In genomic region chr9:27070895-27071294, GRCm38 (mm10) we compare ENCODE assay signal across 25 mouse cellular contexts. TPM values are rescaled to one million over a fixed set of nuclear protein-coding genes. Genes with fewer than 3 reads are reported as not detected.
DNase-seq lines count a peak whose midpoint lies in the region; ATAC-seq lines count a peak whose summit lies in the region.
"Had no signal": no experiment of that assay in that cellular context is flagged by ENCODE, and none has a peak within 500 bp of the region (broad histone marks: within the 10 kb centered on the region; RNA-seq: fewer than 3 reads in every experiment).

No protein-coding gene starts in this region.

- no peaks in the 10 kb centered on the region for H3K9me3 ChIP-seq in heart, embryonic 11.5 days (replicated peaks; ENCODE audit: control insufficient read depth, low read length)
- no peaks in the 10 kb centered on the region for H3K9me3 ChIP-seq in embryonic facial prominence, embryonic 10.5 days
- H3K9me3 ChIP-seq in intestine, embryonic 16.5 days (ENCODE audit: control insufficient read depth, low read length) = no peaks in the 10 kb centered on the region
- H3K9me3 ChIP-seq: embryonic facial prominence, embryonic 13.5 days; embryonic facial prominence, embryonic 15.5 days; forebrain, embryonic 10.5 days; forebrain, embryonic 12.5 days; G1E had no signal

- no peak for ATAC-seq in heart, embryonic 11.5 days (replicated peaks; ENCODE audit: insufficient number of reproducible peaks, low FRiP score, low TSS enrichment)
- peak; percentile 57 for ATAC-seq in CD4-positive, CD25-positive, alpha-beta regulatory T cell, adult 4 months
- ATAC-seq in inflammation-experienced regulatory T-cells, adult 6 months = peak; percentile 35
- ATAC-seq in intestine, embryonic 16.5 days = no peak
- ATAC-seq: activated CD4-positive, CD25-positive, alpha-beta regulatory T cell, adult 4 months; forebrain, embryonic 14.5 days; forebrain, embryonic 16.5 days; Patski had no signal

- peak; percentile 73 for DNase-seq in heart, adult 11 months
- no peak for DNase-seq in embryonic facial prominence, embryonic 10.5 days (ENCODE audit: low spot score)
- DNase-seq: adrenal gland, adult 8-10 months; adrenal gland, postnatal 14 days; adrenal gland, postnatal 36 days; B cell, adult 2 months; cerebellum, adult 11-12 months; cerebellum, adult 2 months; cerebellum, adult 9-10 months; cerebellum, postnatal 10 days; cerebellum, postnatal 25 days had no signal

- H3K4me1 ChIP-seq in heart, embryonic 11.5 days (ENCODE audit: control insufficient read depth, insufficient read depth, low read length) = 0 out of 2 replicates have a peak, but pooled peaks cover 2% of the 10 kb centered on the region
- H3K4me1 ChIP-seq in embryonic facial prominence, embryonic 10.5 days = no peaks in the 10 kb centered on the region
- no peaks in the 10 kb centered on the region for H3K4me1 ChIP-seq in intestine, embryonic 16.5 days (ENCODE audit: control insufficient read depth, insufficient read depth, low read length)
- H3K4me1 ChIP-seq: embryonic facial prominence, embryonic 13.5 days; embryonic facial prominence, embryonic 15.5 days; forebrain, embryonic 10.5 days; forebrain, embryonic 12.5 days had no signal

- no peak overlapping the region for H3K9ac ChIP-seq in heart, embryonic 11.5 days (ENCODE audit: low read depth, low read length)
- no peak overlapping the region for H3K9ac ChIP-seq in intestine, embryonic 16.5 days (ENCODE audit: low read depth, low read length)
- H3K9ac ChIP-seq: embryonic facial prominence, embryonic 13.5 days; embryonic facial prominence, embryonic 15.5 days; forebrain, embryonic 12.5 days had no signal

- H3K27me3 ChIP-seq in heart, embryonic 11.5 days (ENCODE audit: control insufficient read depth, insufficient read depth, low read length) = no peaks in the 10 kb centered on the region
- H3K27me3 ChIP-seq in embryonic facial prominence, embryonic 10.5 days (replicated peaks; ENCODE audit: low read depth, poor library complexity, severe bottlenecking) = no peaks in the 10 kb centered on the region
- no peaks in the 10 kb centered on the region for H3K27me3 ChIP-seq in intestine, embryonic 16.5 days (replicated peaks; ENCODE audit: control insufficient read depth, insufficient read depth, low read length)
- H3K27me3 ChIP-seq: embryonic facial prominence, embryonic 13.5 days; embryonic facial prominence, embryonic 15.5 days; forebrain, embryonic 12.5 days; Patski had no signal

- 87% methylated on average over 4 of the region's 4 CpGs for WGBS in heart, embryonic 11.5 days (ENCODE audit: insufficient replicate concordance)
- 95% methylated on average over 4 of the region's 4 CpGs for WGBS in embryonic facial prominence, embryonic 10.5 days
- 78% methylated on average over 4 of the region's 4 CpGs for WGBS in intestine, embryonic 16.5 days

- no peak overlapping the region for H3K27ac ChIP-seq in heart, embryonic 11.5 days (ENCODE audit: low read depth, low read length)
- no peak overlapping the region for H3K27ac ChIP-seq in embryonic facial prominence, embryonic 10.5 days (replicated peaks)
- no peak overlapping the region for H3K27ac ChIP-seq in intestine, embryonic 16.5 days (ENCODE audit: low read length)
- H3K27ac ChIP-seq: embryonic facial prominence, embryonic 13.5 days; embryonic facial prominence, embryonic 15.5 days; forebrain, embryonic 10.5 days; forebrain, embryonic 12.5 days had no signal

- no peak overlapping the region for H3K4me2 ChIP-seq in heart, embryonic 11.5 days
- H3K4me2 ChIP-seq in intestine, embryonic 16.5 days (ENCODE audit: low read depth, low read length) = no peak overlapping the region
- H3K4me2 ChIP-seq: embryonic facial prominence, embryonic 13.5 days; embryonic facial prominence, embryonic 15.5 days; forebrain, embryonic 12.5 days had no signal

- H3K36me3 ChIP-seq in heart, embryonic 11.5 days (ENCODE audit: control insufficient read depth, insufficient read depth, low read length) = peaks cover 38% of the 10 kb centered on the region
- H3K36me3 ChIP-seq in embryonic facial prominence, embryonic 10.5 days (replicated peaks) = peaks cover 100% of the 10 kb centered on the region
- H3K36me3 ChIP-seq in intestine, embryonic 16.5 days (ENCODE audit: control insufficient read depth, insufficient read depth, low read length) = peaks cover 16% of the 10 kb centered on the region

- H3K4me3 ChIP-seq in heart, embryonic 11.5 days (ENCODE audit: low read depth, low read length) = no peak overlapping the region
- no peak overlapping the region for H3K4me3 ChIP-seq in embryonic facial prominence, embryonic 10.5 days
- H3K4me3 ChIP-seq in intestine, embryonic 16.5 days (ENCODE audit: low read length) = no peak overlapping the region
- H3K4me3 ChIP-seq: embryonic facial prominence, embryonic 13.5 days; embryonic facial prominence, embryonic 15.5 days; erythroblast, embryonic 14.5 days; forebrain, embryonic 10.5 days; forebrain, embryonic 12.5 days had no signal

RNA-seq across cellular contexts. Expression of gene Ncapd3, which starts 40.9 kb away (rescaled TPM):
- polyA plus RNA-seq in heart, embryonic 11.5 days (2014; fragmentation: Nextera tagmentation; extraction: Ambion mirVana) = 23.7 and 27.2 TPM in 2 replicates
- 10 to 100 TPM; 24.6 to 32.4 TPM for polyA plus RNA-seq in CD4-positive, CD25-positive, alpha-beta regulatory T cell, adult 4 months (2017; shearing (Covaris generic))
- polyA plus RNA-seq in inflammation-experienced regulatory T-cells, adult 6 months (2017; shearing (Covaris generic)) = 10 to 100 TPM; 25.1 to 38.5 (median 26.4) TPM
- 38.1 and 42.2 TPM in 2 replicates for polyA plus RNA-seq in embryonic facial prominence, embryonic 10.5 days (2016; fragmentation: Nextera tagmentation; extraction: Ambion mirVana)
- 20.3 and 20.9 TPM in 2 replicates for polyA plus RNA-seq in intestine, embryonic 16.5 days (2015; fragmentation: Nextera tagmentation; extraction: Ambion mirVana)

RNA-seq across cellular contexts. Expression of gene Vps26b, which starts 41.0 kb away (rescaled TPM):
- polyA plus RNA-seq in heart, embryonic 11.5 days (2014; fragmentation: Nextera tagmentation; extraction: Ambion mirVana) = 24.3 and 25.5 TPM in 2 replicates
- 10 to 100 TPM in 1 of 2 experiments, 1 to 10 TPM in 1; 7.3 to 12.9 TPM for polyA plus RNA-seq in CD4-positive, CD25-positive, alpha-beta regulatory T cell, adult 4 months (2017; shearing (Covaris generic))
- polyA plus RNA-seq in inflammation-experienced regulatory T-cells, adult 6 months (2017; shearing (Covaris generic)) = 10 to 100 TPM in 2 of 3 experiments, 1 to 10 TPM in 1; 8.3 to 12.6 (median 12.3) TPM
- 36.2 and 37.4 TPM in 2 replicates for polyA plus RNA-seq in embryonic facial prominence, embryonic 10.5 days (2016; fragmentation: Nextera tagmentation; extraction: Ambion mirVana)
- polyA plus RNA-seq in intestine, embryonic 16.5 days (2015; fragmentation: Nextera tagmentation; extraction: Ambion mirVana) = 26.7 and 30.2 TPM in 2 replicates

Comparison
In these comparisons a context has a peak if more than half of its experiments do, and no peak if none do; other contexts are left out.
1. ATAC-seq: peak in CD4-positive, CD25-positive, alpha-beta regulatory T cell, adult 4 months (single experiment) and inflammation-experienced regulatory T-cells, adult 6 months (single experiment); none in heart, embryonic 11.5 days (single experiment) and intestine, embryonic 16.5 days (single experiment).